Mouse (Mus musculus) intestine, postnatal 0 days (tissue): ENCODE data around the gene Noxo1. TPM values are rescaled to one million over a fixed set of nuclear protein-coding genes. Genes with fewer than 3 reads are reported as not detected.
A peak's percentile ranks its signal among the peaks of the same experiment; 100 is the strongest.

ENCODE experiments used
- ATAC-seq: fragments of 200-750 bp; cut with Nextera tagmentation; 2 replicates; pipeline ENCODE4 v1.8.0; 2017; ENCODE audit warnings: mild to moderate bottlenecking, moderate TSS enrichment, moderate library complexity
- H3K27ac ChIP-seq: fragments of 300-500 bp; sonication (generic); 2 replicates; pipeline ENCODE4 v1.5.1; 2014; ENCODE audit warnings: mild to moderate bottlenecking, low read depth, low read length, moderate library complexity
- H3K27me3 ChIP-seq: fragments of 300-500 bp; sonication (generic); replicated peaks from 2 replicates; pipeline ENCODE4 v1.6.1; 2014; ENCODE audit warnings: low read length, mixed read lengths; ENCODE audit not compliant: control insufficient read depth, insufficient read depth
- H3K36me3 ChIP-seq: fragments of 300-500 bp; sonication (generic); 2 replicates; pipeline ENCODE4 v1.6.1; 2014; ENCODE audit warnings: mild to moderate bottlenecking, moderate library complexity; ENCODE audit not compliant: control insufficient read depth, insufficient read depth
- H3K4me1 ChIP-seq: fragments of 300-500 bp; sonication (generic); replicated peaks from 2 replicates; pipeline ENCODE4 v1.6.1; 2014; ENCODE audit warnings: antibody characterized with exemption, low read length, mixed read lengths; ENCODE audit not compliant: control insufficient read depth, insufficient read depth
- H3K4me2 ChIP-seq: fragments of 300-500 bp; sonication (generic); replicated peaks from 2 replicates; pipeline ENCODE4 v1.6.1; 2014; ENCODE audit warnings: low read depth, mild to moderate bottlenecking, moderate library complexity
- H3K4me3 ChIP-seq: fragments of 300-500 bp; sonication (generic); 2 replicates; pipeline ENCODE4 v1.5.1; 2014; ENCODE audit warnings: low read depth, low read length
- H3K9ac ChIP-seq: fragments of 300-500 bp; sonication (generic); 2 replicates; pipeline ENCODE4 v1.6.1; 2014; ENCODE audit warnings: mild to moderate bottlenecking, low read depth, low read length
- H3K9me3 ChIP-seq: fragments of 300-500 bp; sonication (generic); 2 replicates; pipeline ENCODE4 v1.6.1; 2016; ENCODE audit warnings: mixed run types; ENCODE audit not compliant: control insufficient read depth
- CTCF ChIP-seq: sonication (generic); IDR thresholded peaks from 2 replicates; pipeline ENCODE4 v1.5.1; 2016; ENCODE audit warnings: low read depth, mild to moderate bottlenecking, control low read depth, antibody characterized with exemption, moderate library complexity
- WGBS: fragments of 180-500 bp; shearing (Covaris S2); extraction: QIAGEN DNeasy Blood & Tissue Kit; methylation state at CpG from one replicate; pipeline ENCODE4 v1.1.7; 2014; 5-methylcytosine and 5-hydroxymethylcytosine counted together
- polyA plus RNA-seq: library from polyadenylated mRNA; unstranded; fragments of >200 nt; fragmentation: Nextera tagmentation; extraction: Ambion mirVana; gene quantifications from 2 replicates; pipeline ENCODE4 v1.2.1, GENCODE M21; 2015

The Noxo1 gene
- polyA plus RNA-seq, 1 experiment from 2014 or later = 38.0 TPM

- Histone ChIP-seq H3K9ac (peak overlapping the region; percentile 71), H3K27me3 (peaks cover 3% of the 10 kb centered on the region; the same call in 1 of the 2 replicates), H3K4me3 (peak overlapping the region; percentile 86), H3K27ac (peak overlapping the region; percentile 89), H3K4me1 (no peaks in the 10 kb centered on the region), H3K9me3 (no peaks in the 10 kb centered on the region), H3K36me3 (peaks cover 19% of the 10 kb centered on the region; the same call in 1 of the 2 replicates), H3K4me2 (peak overlapping the region; percentile 82)
- ATAC-seq = no peak
- TF ChIP-seq CTCF = no peak
- 4% methylated on average over 51 of the region's 51 CpGs for WGBS
Measured at GRCm38 (mm10) chr17:24695326-24696010, 566 bp upstream of the Noxo1 start.

- Histone ChIP-seq H3K36me3 (peaks cover 34% of the 10 kb centered on the region; the same call in 1 of the 2 replicates), H3K4me3 (peak overlapping the region; percentile 14), H3K4me2 (peak overlapping the region; percentile 62), H3K4me1 (no peaks in the 10 kb centered on the region; the same call in 1 of the 2 replicates), H3K9ac (peak overlapping the region; percentile 40; the same call in 1 of the 2 replicates), H3K27me3 (no peaks in the 10 kb centered on the region), H3K9me3 (no peaks in the 10 kb centered on the region), H3K27ac (peak overlapping the region; percentile 91)
- no peak for TF ChIP-seq CTCF
- 15% methylated on average over 5 of the region's 5 CpGs for WGBS
- ATAC-seq = peak; percentile 39
Measured at GRCm38 (mm10) chr17:24697985-24698384, 2.0 kb downstream of the Noxo1 start.

DNA sequence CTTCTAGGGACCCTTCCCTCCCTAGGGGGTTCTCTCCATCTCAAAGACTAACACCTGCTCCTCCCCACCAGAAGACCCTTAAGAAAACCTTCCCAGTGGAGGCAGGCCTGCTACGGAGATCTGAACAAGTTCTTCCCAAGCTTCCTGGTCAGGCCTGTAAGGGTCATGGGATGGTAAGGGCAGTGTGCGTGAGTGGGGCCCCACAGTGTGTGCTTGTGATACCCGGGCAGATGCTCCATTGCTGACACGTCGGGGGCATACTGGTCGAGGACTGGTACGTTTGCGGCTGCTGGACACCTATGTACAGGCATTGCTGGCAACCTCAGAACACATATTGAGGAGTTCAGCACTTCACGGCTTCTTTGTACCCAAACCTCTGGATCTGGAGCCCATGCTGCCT is 2.7 kb downstream of the Noxo1 start:
- Histone ChIP-seq H3K4me2 (peak overlapping the region; percentile 62), H3K4me1 (no peaks in the 10 kb centered on the region; the same call in 1 of the 2 replicates), H3K4me3 (peak overlapping the region; percentile 14), H3K9ac (peak overlapping the region; percentile 40), H3K36me3 (peaks cover 33% of the 10 kb centered on the region; the same call in 1 of the 2 replicates), H3K9me3 (no peaks in the 10 kb centered on the region), H3K27me3 (no peaks in the 10 kb centered on the region), H3K27ac (peak overlapping the region; percentile 91)
- 46% methylated on average over 9 of the region's 9 CpGs for WGBS
- TF ChIP-seq CTCF = no peak
- no peak for ATAC-seq

GRCm38 (mm10) chr17:24699473-24699872 is 3.4 kb downstream of the Noxo1 start:
- Histone ChIP-seq H3K4me2 (peak overlapping the region; percentile 62), H3K27me3 (no peaks in the 10 kb centered on the region), H3K9ac (peak overlapping the region; percentile 40; the same call in 1 of the 2 replicates), H3K9me3 (no peaks in the 10 kb centered on the region), H3K4me3 (peak overlapping the region; percentile 23; the same call in 1 of the 2 replicates), H3K4me1 (no peaks in the 10 kb centered on the region; the same call in 1 of the 2 replicates), H3K27ac (peak overlapping the region; percentile 91), H3K36me3 (peaks cover 40% of the 10 kb centered on the region; the same call in 1 of the 2 replicates)
- WGBS = 30% methylated on average over 2 of the region's 2 CpGs
- peak; percentile 26; the same call in 1 of the 2 replicates for TF ChIP-seq CTCF
- peak; percentile 80 for ATAC-seq

- H3K36me3 ChIP-seq = peaks cover 48% of the 10 kb centered on the region; the same call in 1 of the 2 replicates
- H3K4me3 ChIP-seq = no peak overlapping the region
- H3K4me2 ChIP-seq = peak overlapping the region; percentile 62; the same call in 1 of the 2 replicates
- 91% methylated on average over 9 of the region's 9 CpGs for WGBS
- H3K9ac ChIP-seq = no peak overlapping the region
- H3K27ac ChIP-seq = peak overlapping the region; percentile 28; the same call in 1 of the 2 replicates
- H3K4me1 ChIP-seq = no peaks in the 10 kb centered on the region; the same call in 1 of the 2 replicates
- ATAC-seq = no peak
- H3K27me3 ChIP-seq = no peaks in the 10 kb centered on the region
- no peaks in the 10 kb centered on the region for H3K9me3 ChIP-seq
- no peak for TF ChIP-seq CTCF
Measured at GRCm38 (mm10) chr17:24701251-24701650, 5.2 kb downstream of the Noxo1 start.

- H3K27me3 ChIP-seq = no peaks in the 10 kb centered on the region
- no peak for ATAC-seq
Measured at GRCm38 (mm10) chr17:24705821-24706220, 9.8 kb downstream of the Noxo1 start.

More at GRCm38 (mm10) chr17:24705821-24706220, 9.8 kb downstream of the Noxo1 start:
- Histone ChIP-seq H3K4me2 (no peak overlapping the region), H3K9ac (no peak overlapping the region), H3K4me3 (no peak overlapping the region), H3K4me1 (no peaks in the 10 kb centered on the region; the same call in 1 of the 2 replicates), H3K36me3 (peaks cover 36% of the 10 kb centered on the region; the same call in 1 of the 2 replicates), H3K27ac (no peak overlapping the region), H3K9me3 (no peaks in the 10 kb centered on the region)
- no peak for TF ChIP-seq CTCF
- WGBS = 99% methylated on average over 3 of the region's 3 CpGs
